Mouse (Mus musculus) ES-E14 (cell line): Measurements from ENCODE around the gene Zfp42. TPM values are rescaled to one million over a fixed set of nuclear protein-coding genes. Genes with fewer than 3 reads are reported as not detected.

Experiments
- DNase-seq: peaks from one replicate; pipeline ENCODE4 v3.0.0-alpha.2; 2013; ENCODE audit warnings: low read depth, low spot score
- H3K27ac ChIP-seq: 2 replicates; pipeline ENCODE4 v1.5.1; 2012; ENCODE audit warnings: low read depth, mild to moderate bottlenecking, low read length, moderate library complexity, mixed read lengths; ENCODE audit not compliant: poor library complexity, insufficient read depth, severe bottlenecking
- H3K36me3 ChIP-seq: 2 replicates; pipeline ENCODE4 v1.6.1; 2012; ENCODE audit warnings: mild to moderate bottlenecking, low read length, moderate library complexity, mixed read lengths; ENCODE audit not compliant: control insufficient read depth, poor library complexity, insufficient read depth, severe bottlenecking
- H3K4me1 ChIP-seq, 2 experiments: fragments of 150-350 bp in 1 of 2; sonication (generic) in 1 of 2; 2 replicates each; pipeline ENCODE4 v1.6.1; 2012; ENCODE audit warnings: low read length in 2 of 2, mild to moderate bottlenecking in 1 of 2, mixed read lengths in 1 of 2; ENCODE audit not compliant: control insufficient read depth in 2 of 2, insufficient read depth in 2 of 2, poor library complexity in 1 of 2
- H3K4me3 ChIP-seq, 2 experiments: fragments of 150-350 bp in 1 of 2; sonication (generic) in 1 of 2; 2 replicates each; pipeline ENCODE4 v1.5.1; 2012; ENCODE audit warnings: low read length in 2 of 2, low read depth in 1 of 2, mild to moderate bottlenecking in 1 of 2, mixed read lengths in 1 of 2; ENCODE audit not compliant: insufficient read depth in 1 of 2, poor library complexity in 1 of 2, severe bottlenecking in 1 of 2
- H3K9ac ChIP-seq: 2 replicates; pipeline ENCODE4 v1.6.1; 2012; ENCODE audit warnings: low read depth, mild to moderate bottlenecking, low read length, mixed read lengths; ENCODE audit not compliant: poor library complexity, insufficient read depth, severe bottlenecking
- H3K9me3 ChIP-seq: fragments of 150-350 bp; sonication (generic); 2 replicates; pipeline ENCODE4 v1.6.1; 2012; ENCODE audit warnings: low read depth, mild to moderate bottlenecking, low read length; ENCODE audit not compliant: control insufficient read depth, insufficient read depth
- CHD2 ChIP-seq: IDR thresholded peaks from 2 replicates; pipeline ENCODE4 v1.6.1; 2014; ENCODE audit warnings: mild to moderate bottlenecking, low read depth, low read length, inconsistent platforms
- HCFC1 ChIP-seq: IDR thresholded peaks from 2 replicates; pipeline ENCODE4 v1.6.1; 2012; ENCODE audit warnings: low read length, inconsistent platforms, borderline replicate concordance; ENCODE audit not compliant: insufficient read depth
- MAFK ChIP-seq: IDR thresholded peaks from 2 replicates; pipeline ENCODE4 v1.6.1; 2014; ENCODE audit warnings: mild to moderate bottlenecking, low read depth, low read length, inconsistent platforms; ENCODE audit not compliant: insufficient read depth
- ZC3H11A ChIP-seq: IDR thresholded peaks from 2 replicates; pipeline ENCODE4 v1.6.1; 2012; ENCODE audit warnings: low read depth, mild to moderate bottlenecking, inconsistent platforms, low read length, borderline replicate concordance
- ZNF384 ChIP-seq: IDR thresholded peaks from 2 replicates; pipeline ENCODE4 v1.6.1; 2012; ENCODE audit warnings: low read depth, low read length, inconsistent platforms
- in situ Hi-C, 2 experiments: fragments of 600-800 bp; cut with MboI; formaldehyde crosslinking; loops; one replicate each; pipeline ENCODE4 v1.15.1; 2025; ENCODE audit warnings: low sequenced_read_pairs in 2 of 2, inconsistent platforms in 1 of 2; ENCODE audit not compliant: unreplicated experiment in 2 of 2
- total RNA-seq: library from RNA; depleted of rRNA; stranded (reverse); fragments of 300-350 nt; gene quantifications from 2 replicates; pipeline ENCODE4 v1.2.3, GENCODE M21; 2012; rRNA removed

Gene Zfp42
- total RNA-seq, 1 experiment, result 503 TPM

GRCm38 (mm10) chr8:43251653-43252052, 55.1 kb downstream of the Zfp42 start:
- TF ChIP-seq ZC3H11A, result peak; percentile 78
- no peak for TF ChIP-seq HCFC1
- TF ChIP-seq MAFK, result no peak
- TF ChIP-seq CHD2, result no peak
- DNase-seq, result peak; percentile 34
- H3K36me3 ChIP-seq, result no peaks in the 10 kb centered on the region
- no peak overlapping the region for H3K4me3 ChIP-seq
- H3K27ac ChIP-seq, result no peak overlapping the region
- no peaks in the 10 kb centered on the region for H3K9me3 ChIP-seq
- no peaks in the 10 kb centered on the region for H3K4me1 ChIP-seq
- in situ Hi-C loops, result no loop called here
- no peak overlapping the region for H3K9ac ChIP-seq

GRCm38 (mm10) chr8:43248707-43249106, 58.1 kb downstream of the Zfp42 start:
- Histone ChIP-seq H3K4me3 (no peak overlapping the region), H3K4me1 (no peaks in the 10 kb centered on the region), H3K9me3 (no peaks in the 10 kb centered on the region), H3K36me3 (no peaks in the 10 kb centered on the region), H3K27ac (no peak overlapping the region), H3K9ac (no peak overlapping the region)
- in situ Hi-C loops, result no loop called here
- DNase-seq, result no peak
- TF ChIP-seq ZC3H11A (no peak), MAFK (no peak), CHD2 (no peak), HCFC1 (no peak), ZNF384 (no peak)

Other genes starting within 250 kb of the Zfp42 start
- 35.5 and 56.9 TPM in 2 replicates for gene Triml1, start 165.5 kb downstream of the Zfp42 start, total RNA-seq
- 78.9 and 99.5 TPM in 2 replicates for gene Triml2, start 126.4 kb downstream of the Zfp42 start, total RNA-seq
- gene Adam26b, start 221.1 kb upstream of the Zfp42 start, total RNA-seq, result not detected in 2 replicates